ENCODE assay signal across 11 mouse cellular contexts in the genomic region with DNA sequence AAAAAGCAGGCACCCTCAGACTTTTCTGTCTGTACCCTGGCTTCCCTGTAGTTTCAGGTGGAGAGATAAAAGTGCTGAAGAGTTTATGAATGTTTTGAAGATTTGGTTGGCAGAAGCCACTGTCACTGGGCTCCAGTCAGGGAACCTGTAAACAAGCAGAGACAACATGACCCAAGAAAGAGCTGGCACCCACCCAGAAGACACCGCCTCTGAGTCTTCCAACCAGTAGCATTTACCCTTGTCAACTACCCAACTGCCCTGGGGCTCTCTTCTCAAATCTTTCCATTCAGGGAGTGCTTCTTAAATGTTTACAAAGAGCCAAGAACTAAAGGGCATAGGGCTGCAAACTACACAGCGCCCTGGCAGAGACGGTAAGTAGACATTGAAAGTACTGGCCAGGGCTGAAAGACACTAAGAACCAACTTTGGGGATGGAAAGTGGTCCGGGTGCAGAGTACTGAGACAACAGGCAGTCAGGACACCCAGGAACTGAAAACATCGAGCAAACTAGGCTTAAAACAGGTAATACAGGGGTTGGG. TPM values are rescaled to one million over a fixed set of nuclear protein-coding genes. Genes with fewer than 3 reads are reported as not detected.
A peak's percentile ranks its signal among the peaks of the same experiment; 100 is the strongest.
DNase-seq lines count a peak whose midpoint lies in the region.
"Had no signal": no experiment of that assay in that cellular context is flagged by ENCODE, and none has a peak within 500 bp of the region (broad histone marks: within the 10 kb centered on the region; RNA-seq: fewer than 3 reads in every experiment).

No protein-coding gene starts in this region.

- peak; percentile 61 for DNase-seq in adrenal gland, postnatal 10 days
- DNase-seq in adrenal gland, adult 8-10 months = no peak
- DNase-seq in kidney, adult 9 months = peak; percentile 27
- no peak for DNase-seq in kidney, postnatal 14 days
- peak; percentile 42 for DNase-seq in ovary, adult 18-20 months (ENCODE audit: low spot score)
- no peak for DNase-seq in ovary, postnatal 10 days (ENCODE audit: low spot score)
- DNase-seq in adipocyte (ENCODE audit: low spot score) = peak; percentile 91
- no peak for DNase-seq in spleen, postnatal 10 days (ENCODE audit: low spot score in 2 of 2)
- DNase-seq: cerebellum, adult 8-10 months; forebrain, postnatal 0 days; thymus, postnatal 14 days had no signal

RNA-seq across cellular contexts. Expression of a gene that starts 26.9 kb away (rescaled TPM):
- total RNA-seq in adrenal gland, postnatal 10 days (2021) = 10 to 100 TPM; 64.1 to 71.5 TPM
- 100 to 1,000 TPM in 1 of 4 experiments, 10 to 100 TPM in 3; 84.5 to 114 (median 92.1) TPM for total RNA-seq in adrenal gland, adult 8-10 months (2022)

RNA-seq across cellular contexts. Expression of a gene that starts 27.4 kb away (rescaled TPM):
- 10 to 100 TPM; 92.8 to 96.6 TPM for total RNA-seq in adrenal gland, postnatal 10 days (2021)
- total RNA-seq in adrenal gland, adult 8-10 months (2022) = 100 to 1,000 TPM; 152 to 167 (median 162) TPM

Comparison
In these comparisons a context has a peak if more than half of its experiments do, and no peak if none do; other contexts are left out.
1. DNase-seq: peak in adrenal gland, postnatal 10 days (single experiment), kidney, adult 9 months (single experiment), ovary, adult 18-20 months (single experiment) and adipocyte (single experiment); none in adrenal gland, adult 8-10 months (single experiment), kidney, postnatal 14 days (single experiment), ovary, postnatal 10 days (single experiment) and spleen, postnatal 10 days (0 of 2).